Mouse (Mus musculus): ENCODE data around the gene Cd9. TPM values are rescaled to one million over a fixed set of nuclear protein-coding genes. Genes with fewer than 3 reads are reported as not detected.

Gene Cd9
- polyA plus RNA-seq, 1 experiment: 68.0 TPM

DNA sequence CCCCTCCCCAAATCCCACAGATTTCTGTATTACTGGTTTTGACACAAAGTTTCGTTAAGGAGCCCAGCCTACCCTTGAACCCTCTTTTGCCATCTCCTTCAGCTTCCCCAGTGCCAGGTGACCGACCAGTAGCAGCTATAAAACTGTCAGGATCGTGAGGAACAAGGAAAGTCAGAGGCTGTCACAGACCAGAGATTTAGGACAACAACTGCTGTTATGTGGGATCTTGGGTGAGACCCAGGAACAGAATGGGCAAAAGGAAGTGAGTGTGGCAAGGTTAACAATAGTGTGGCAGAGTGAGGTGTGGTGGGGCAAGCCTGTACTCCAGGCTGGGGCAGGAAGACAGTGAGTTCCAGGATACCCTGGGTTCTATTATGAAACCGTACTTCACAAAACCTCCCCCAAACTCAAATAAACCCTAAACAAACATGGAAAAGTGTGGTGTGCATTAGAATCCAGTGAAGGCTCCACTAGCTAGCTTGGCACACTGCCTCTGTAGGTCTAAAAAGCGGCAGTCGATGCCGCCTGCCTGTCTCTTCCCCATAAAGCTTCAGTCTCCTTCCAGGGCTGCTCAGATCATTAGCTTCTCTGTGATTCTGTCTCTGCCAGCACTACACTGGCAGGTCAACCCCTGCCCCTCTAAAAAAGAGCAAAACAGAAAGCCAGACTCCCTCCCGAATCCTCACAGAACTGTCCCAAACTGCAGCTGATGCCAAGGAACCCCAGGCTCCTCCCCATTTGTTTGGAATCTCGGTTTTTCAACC lies 17.6 kb downstream of the Cd9 start:
- Histone ChIP-seq H3K4me3 (ENCODE audit: extremely low read depth, insufficient read depth, insufficient read length) (no peak overlapping the region), H3K4me1 (ENCODE audit: control insufficient read depth, insufficient read depth, insufficient read length) (peaks cover 20% of the 10 kb centered on the region; the same call in 1 of the 2 replicates), H3K27me3 (ENCODE audit: control insufficient read depth, insufficient read depth, low read length) (no peaks in the 10 kb centered on the region), H3K27ac (ENCODE audit: insufficient read depth, low read length) (no peak overlapping the region), H3K36me3 (ENCODE audit: control insufficient read depth, insufficient read depth, low read length) (no peaks in the 10 kb centered on the region)
- DNase-seq (ENCODE audit: low read depth in 1 of 2, low spot score in 2 of 2): no peak
- WGBS: 78% methylated on average over 9 of the region's 9 CpGs
- TF ChIP-seq POLR2A (IDR thresholded peaks at IDR 0.05; ENCODE audit: low read depth, low read length) (no peak), CTCF (IDR thresholded peaks at IDR 0.05; ENCODE audit: extremely low read depth, insufficient read depth, insufficient read length, insufficient replicate concordance) (no peak)

DNA sequence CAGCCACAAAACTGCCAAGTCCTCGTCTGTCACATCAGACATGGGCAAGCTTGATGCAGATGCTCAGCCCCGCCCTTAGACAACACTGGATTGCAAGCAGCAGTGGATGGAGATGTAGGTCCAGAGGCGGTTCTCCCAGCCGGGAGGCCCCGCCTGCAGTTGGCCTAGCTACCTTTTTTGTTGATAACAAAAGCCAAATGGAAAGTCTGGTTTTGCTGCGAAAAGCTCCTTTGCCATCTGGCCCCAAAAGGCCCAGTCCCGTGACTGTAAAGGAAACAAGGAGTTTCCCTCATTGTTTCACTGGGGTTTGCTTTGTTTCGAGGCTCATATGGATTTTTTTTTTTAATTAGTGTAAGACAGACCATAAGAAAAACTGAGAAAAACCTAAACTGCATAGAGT lies 18.5 kb downstream of the Cd9 start:
- TF ChIP-seq POLR2A (IDR thresholded peaks at IDR 0.05; ENCODE audit: low read depth, low read length) (no peak), CTCF (IDR thresholded peaks at IDR 0.05; ENCODE audit: extremely low read depth, insufficient read depth, insufficient read length, insufficient replicate concordance) (no peak)
- Histone ChIP-seq H3K4me3 (ENCODE audit: extremely low read depth, insufficient read depth, insufficient read length) (no peak overlapping the region), H3K36me3 (ENCODE audit: control insufficient read depth, insufficient read depth, low read length) (no peaks in the 10 kb centered on the region), H3K4me1 (ENCODE audit: control insufficient read depth, insufficient read depth, insufficient read length) (peaks cover 17% of the 10 kb centered on the region; the same call in 1 of the 2 replicates), H3K27me3 (ENCODE audit: control insufficient read depth, insufficient read depth, low read length) (no peaks in the 10 kb centered on the region), H3K27ac (ENCODE audit: insufficient read depth, low read length) (no peak overlapping the region)
- DNase-seq (ENCODE audit: low read depth in 1 of 2, low spot score in 2 of 2): no peak
- WGBS: 70% methylated on average over 8 of the region's 8 CpGs

DNA sequence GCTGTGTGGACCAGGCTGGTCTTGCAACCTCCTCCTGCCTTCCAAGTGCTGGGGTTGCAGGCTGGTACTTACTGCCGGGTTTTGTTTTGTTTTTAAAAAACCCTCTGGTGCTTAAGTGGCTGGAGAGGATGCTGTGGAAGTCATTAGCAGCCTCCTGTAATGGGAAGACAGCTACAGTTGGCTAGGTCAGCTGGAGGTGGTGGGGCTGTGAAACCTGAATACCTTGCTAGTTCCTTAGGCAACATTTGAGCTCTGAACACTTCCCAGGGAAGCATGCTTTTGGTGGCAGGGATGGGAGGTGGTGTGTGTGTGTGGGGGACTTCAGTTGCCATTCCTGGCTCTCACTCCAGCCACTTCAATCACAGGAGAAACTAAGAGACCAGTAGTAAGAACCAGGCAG lies 19.4 kb downstream of the Cd9 start:
- Histone ChIP-seq H3K27ac (ENCODE audit: insufficient read depth, low read length) (no peak overlapping the region), H3K4me1 (ENCODE audit: control insufficient read depth, insufficient read depth, insufficient read length) (peaks cover 9% of the 10 kb centered on the region; the same call in 1 of the 2 replicates), H3K36me3 (ENCODE audit: control insufficient read depth, insufficient read depth, low read length) (no peaks in the 10 kb centered on the region), H3K27me3 (ENCODE audit: control insufficient read depth, insufficient read depth, low read length) (no peaks in the 10 kb centered on the region), H3K4me3 (ENCODE audit: extremely low read depth, insufficient read depth, insufficient read length) (no peak overlapping the region)
- DNase-seq (ENCODE audit: low read depth in 1 of 2, low spot score in 2 of 2): no peak
- TF ChIP-seq CTCF (IDR thresholded peaks at IDR 0.05; ENCODE audit: extremely low read depth, insufficient read depth, insufficient read length, insufficient replicate concordance): no peak
- TF ChIP-seq POLR2A (IDR thresholded peaks at IDR 0.05; ENCODE audit: low read depth, low read length): no peak
- 65% methylated on average over 1 of the region's 1 CpGs for WGBS

DNA sequence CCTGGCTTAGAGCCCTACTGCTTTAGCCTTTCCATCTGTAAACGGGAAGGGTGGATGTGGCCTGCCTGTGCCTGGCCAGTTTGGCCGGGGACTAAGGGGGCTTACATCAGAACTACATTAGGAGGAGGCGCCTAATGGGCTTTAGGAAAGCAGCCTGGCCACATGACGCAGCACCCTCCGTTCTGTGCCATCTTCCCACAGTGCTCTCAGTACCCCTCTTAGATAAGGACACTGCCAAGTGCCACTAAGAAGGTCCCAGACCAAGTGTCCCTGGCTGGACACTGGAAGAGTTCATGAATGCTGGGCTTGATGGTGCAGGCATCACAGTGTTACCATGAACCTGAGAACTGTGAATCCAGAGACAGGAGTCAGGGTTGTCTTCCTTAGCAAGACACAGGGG lies 20.7 kb downstream of the Cd9 start:
- peaks cover 6% of the 10 kb centered on the region; the same call in 1 of the 2 replicates for H3K4me1 ChIP-seq (ENCODE audit: control insufficient read depth, insufficient read depth, insufficient read length)
- no peak for DNase-seq (ENCODE audit: low read depth in 1 of 2, low spot score in 2 of 2)
- 84% methylated on average over 5 of the region's 5 CpGs for WGBS
- no peak for TF ChIP-seq CTCF (IDR thresholded peaks at IDR 0.05; ENCODE audit: extremely low read depth, insufficient read depth, insufficient read length, insufficient replicate concordance)
- no peak for TF ChIP-seq POLR2A (IDR thresholded peaks at IDR 0.05; ENCODE audit: low read depth, low read length)
- H3K27me3 ChIP-seq (ENCODE audit: control insufficient read depth, insufficient read depth, low read length): no peaks in the 10 kb centered on the region
- H3K27ac ChIP-seq (ENCODE audit: insufficient read depth, low read length): no peak overlapping the region
- H3K36me3 ChIP-seq (ENCODE audit: control insufficient read depth, insufficient read depth, low read length): no peaks in the 10 kb centered on the region
- no peak overlapping the region for H3K4me3 ChIP-seq (ENCODE audit: extremely low read depth, insufficient read depth, insufficient read length)

DNA sequence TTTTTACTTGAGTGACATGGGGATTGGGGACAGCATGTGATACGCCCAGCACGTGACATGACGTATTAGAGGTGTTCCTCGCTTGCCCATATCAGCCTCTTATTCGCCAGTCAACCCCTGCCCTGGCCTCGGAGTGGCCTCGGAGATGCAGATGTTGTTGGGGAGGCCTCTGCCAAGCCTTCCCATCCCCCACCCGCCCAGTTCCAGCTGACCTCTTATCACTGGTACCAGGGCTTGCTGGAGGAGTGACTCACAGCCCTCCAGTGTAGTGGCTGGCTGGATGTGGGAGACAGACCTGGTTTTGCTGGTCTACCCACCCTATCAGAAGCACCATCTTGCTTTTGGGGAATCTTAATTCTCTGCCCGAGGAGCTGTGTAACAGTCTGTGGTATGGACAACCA lies 21.3 kb downstream of the Cd9 start:
- WGBS: 89% methylated on average over 9 of the region's 9 CpGs
- Histone ChIP-seq H3K27me3 (ENCODE audit: control insufficient read depth, insufficient read depth, low read length) (no peaks in the 10 kb centered on the region), H3K27ac (ENCODE audit: insufficient read depth, low read length) (no peak overlapping the region), H3K4me3 (ENCODE audit: extremely low read depth, insufficient read depth, insufficient read length) (no peak overlapping the region), H3K36me3 (ENCODE audit: control insufficient read depth, insufficient read depth, low read length) (no peaks in the 10 kb centered on the region), H3K4me1 (ENCODE audit: control insufficient read depth, insufficient read depth, insufficient read length) (peaks cover 6% of the 10 kb centered on the region; the same call in 1 of the 2 replicates)
- no peak for DNase-seq (ENCODE audit: low read depth in 1 of 2, low spot score in 2 of 2)
- TF ChIP-seq POLR2A (IDR thresholded peaks at IDR 0.05; ENCODE audit: low read depth, low read length): no peak
- TF ChIP-seq CTCF (IDR thresholded peaks at IDR 0.05; ENCODE audit: extremely low read depth, insufficient read depth, insufficient read length, insufficient replicate concordance): no peak

DNA sequence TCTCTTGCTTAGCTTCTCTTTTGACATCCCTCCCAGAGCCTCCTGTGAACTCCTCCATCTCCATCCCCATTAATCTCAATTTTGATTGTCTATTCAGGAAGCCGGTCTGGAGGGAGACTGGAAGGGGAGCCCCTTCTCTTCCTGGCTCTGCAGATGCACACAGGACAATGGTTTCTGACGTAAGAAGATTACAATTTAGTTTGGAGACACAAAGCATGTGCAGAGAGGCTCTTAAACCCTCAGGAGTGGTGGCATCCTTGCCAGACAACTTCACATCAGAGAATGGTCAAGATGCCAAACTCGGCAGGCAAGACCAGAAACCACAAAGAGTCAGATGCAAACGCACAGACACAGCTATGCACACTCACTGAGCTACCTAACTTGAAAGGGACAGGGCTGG lies 22.7 kb downstream of the Cd9 start:
- peaks cover 13% of the 10 kb centered on the region; the same call in 1 of the 2 replicates for H3K4me1 ChIP-seq (ENCODE audit: control insufficient read depth, insufficient read depth, insufficient read length)
- no peak overlapping the region for H3K4me3 ChIP-seq (ENCODE audit: extremely low read depth, insufficient read depth, insufficient read length)
- no peak for DNase-seq (ENCODE audit: low read depth in 1 of 2, low spot score in 2 of 2)
- H3K27ac ChIP-seq (ENCODE audit: insufficient read depth, low read length): no peak overlapping the region
- no peaks in the 10 kb centered on the region for H3K27me3 ChIP-seq (ENCODE audit: control insufficient read depth, insufficient read depth, low read length)
- no peaks in the 10 kb centered on the region for H3K36me3 ChIP-seq (ENCODE audit: control insufficient read depth, insufficient read depth, low read length)
- 54% methylated on average over 4 of the region's 4 CpGs for WGBS
- no peak for TF ChIP-seq POLR2A (IDR thresholded peaks at IDR 0.05; ENCODE audit: low read depth, low read length)
- no peak for TF ChIP-seq CTCF (IDR thresholded peaks at IDR 0.05; ENCODE audit: extremely low read depth, insufficient read depth, insufficient read length, insufficient replicate concordance)

DNA sequence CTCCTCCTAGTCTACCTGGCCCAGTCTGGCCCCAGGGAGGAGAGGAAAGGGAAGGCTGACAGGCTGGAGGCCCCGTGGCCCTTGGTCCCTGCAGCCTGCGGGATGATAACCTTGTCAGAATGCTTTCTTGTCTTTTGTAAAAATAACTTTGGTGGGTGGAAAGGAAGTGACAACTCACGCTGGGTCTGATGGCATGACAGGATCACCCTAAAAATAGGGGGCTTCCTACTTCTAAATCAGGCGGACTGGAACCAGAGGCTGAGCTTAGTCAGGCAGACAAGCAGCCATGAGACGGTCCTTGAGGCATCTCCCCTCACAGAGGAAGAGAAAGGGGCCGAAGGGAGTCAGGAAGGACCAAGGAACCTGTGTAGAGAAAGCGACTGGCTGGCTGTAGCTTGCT lies 23.3 kb downstream of the Cd9 start:
- WGBS: 23% methylated on average over 7 of the region's 7 CpGs
- Histone ChIP-seq H3K27ac (ENCODE audit: insufficient read depth, low read length) (no peak overlapping the region), H3K27me3 (ENCODE audit: control insufficient read depth, insufficient read depth, low read length) (no peaks in the 10 kb centered on the region), H3K36me3 (ENCODE audit: control insufficient read depth, insufficient read depth, low read length) (no peaks in the 10 kb centered on the region), H3K4me3 (ENCODE audit: extremely low read depth, insufficient read depth, insufficient read length) (no peak overlapping the region), H3K4me1 (ENCODE audit: control insufficient read depth, insufficient read depth, insufficient read length) (peaks cover 13% of the 10 kb centered on the region; the same call in 1 of the 2 replicates)
- no peak for TF ChIP-seq CTCF (IDR thresholded peaks at IDR 0.05; ENCODE audit: extremely low read depth, insufficient read depth, insufficient read length, insufficient replicate concordance)
- no peak for TF ChIP-seq POLR2A (IDR thresholded peaks at IDR 0.05; ENCODE audit: low read depth, low read length)
- no peak for DNase-seq (ENCODE audit: low read depth in 1 of 2, low spot score in 2 of 2)

All from spleen, adult 2 months (tissue).